Mouse (Mus musculus) liver (tissue): ENCODE results near the gene S1pr4.

Source experiments
- DNase-seq: peaks from one replicate; pipeline ENCODE4 v3.0.0-alpha.2; 2020; ENCODE audit warnings: mixed read lengths

The S1pr4 gene

DNA sequence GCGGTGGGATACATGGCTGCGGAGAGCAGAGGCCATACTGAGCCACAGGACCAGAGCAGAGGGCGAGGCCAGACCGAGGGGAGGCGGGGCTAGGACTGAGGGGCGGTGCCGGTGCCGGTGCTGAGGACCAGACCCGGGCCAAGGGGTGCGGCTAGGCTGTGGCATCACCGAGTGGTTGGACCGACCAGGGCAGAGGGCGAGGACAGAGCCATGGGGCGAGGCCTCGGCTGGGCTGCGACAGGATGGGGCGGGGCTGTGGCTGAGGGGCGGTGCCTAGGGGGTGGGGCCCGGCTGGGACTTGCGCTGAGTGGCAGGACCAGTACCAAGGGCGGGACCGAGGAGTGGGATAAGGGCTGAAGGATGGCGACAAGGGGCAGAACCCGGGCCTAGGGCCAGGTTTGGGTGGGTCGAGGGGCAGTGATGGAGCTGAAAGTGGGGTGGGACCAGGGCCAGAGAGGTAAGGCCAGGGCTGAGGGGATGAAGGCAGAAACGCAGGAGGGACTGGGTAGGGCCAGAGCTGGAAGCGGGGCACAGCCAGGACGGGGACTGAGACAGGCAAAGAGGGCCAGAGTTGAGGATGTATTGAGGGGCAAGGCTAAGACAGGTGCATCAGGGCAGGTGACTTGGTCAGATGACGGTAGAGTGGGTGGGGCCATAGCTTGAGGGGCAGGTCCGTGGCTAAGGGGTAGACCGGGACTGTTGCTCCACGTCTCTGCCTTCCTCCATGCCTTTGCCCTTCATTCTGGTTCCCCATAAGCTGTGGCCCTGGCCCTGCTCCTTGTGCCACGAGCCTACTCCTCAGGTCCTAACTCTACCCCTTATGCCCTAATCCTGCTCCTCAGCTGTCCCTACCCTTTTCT is 35.3 kb downstream of the S1pr4 start:
- DNase-seq = peak; percentile 83

DNA sequence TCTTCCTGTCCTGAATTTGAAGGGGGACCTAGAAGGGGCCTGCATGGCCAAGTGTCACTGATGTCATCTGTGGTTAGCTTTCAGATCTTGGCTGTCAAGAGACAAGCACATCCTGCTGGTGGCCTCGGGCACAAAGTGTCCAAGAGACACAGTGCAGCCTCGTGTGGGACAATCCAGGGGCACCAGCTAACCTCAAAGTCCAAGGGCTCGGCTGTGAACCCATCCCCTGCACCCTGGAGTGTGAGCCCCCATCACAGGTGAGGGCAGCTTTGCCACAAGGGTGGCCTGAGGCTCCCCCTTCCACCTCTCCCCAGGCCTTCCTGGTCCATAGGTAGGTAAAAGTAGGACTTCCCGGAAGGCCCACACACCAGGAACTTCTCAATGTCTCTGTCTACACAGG is 36.4 kb downstream of the S1pr4 start:
- no peak for DNase-seq

DNA sequence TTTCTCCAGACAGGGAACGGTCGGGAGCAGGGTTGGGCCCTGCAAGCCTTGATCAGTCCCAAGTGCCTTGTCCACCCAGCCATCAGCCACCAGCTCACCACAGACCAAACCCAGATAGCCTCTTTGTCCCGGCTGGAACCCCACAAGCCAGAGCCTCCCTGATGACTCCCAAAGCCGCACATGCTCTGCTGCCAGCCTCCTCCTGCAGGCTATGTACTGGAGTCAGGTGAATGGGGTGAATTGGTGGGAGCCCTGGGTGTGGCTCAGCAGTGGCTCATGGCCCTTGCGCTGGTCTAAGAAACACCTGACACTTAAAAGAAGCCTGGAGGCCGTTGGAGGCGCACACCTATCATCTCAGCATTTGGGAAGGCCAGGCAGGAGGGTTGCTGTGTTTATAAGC is 37.0 kb downstream of the S1pr4 start:
- peak; percentile 3 for DNase-seq

DNA sequence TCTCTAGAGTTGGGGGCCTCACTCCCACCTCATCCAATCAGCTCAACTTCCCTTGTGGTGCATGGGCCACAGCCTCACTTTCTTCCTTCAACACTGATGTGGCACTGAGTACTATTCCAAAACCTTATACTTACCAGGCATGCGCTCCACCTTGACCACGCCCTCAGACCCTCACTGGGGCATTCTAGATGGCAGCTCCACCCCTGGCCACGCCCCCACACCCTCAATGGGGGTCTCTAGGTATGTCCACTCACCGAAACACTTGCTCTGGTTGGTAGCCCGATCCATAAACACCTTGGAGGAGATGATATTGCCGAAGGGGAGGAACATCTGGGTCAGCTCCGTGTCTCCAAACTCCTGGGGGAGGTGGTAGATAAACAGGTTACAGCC is 37.5 kb downstream of the S1pr4 start:
- peak; percentile 2 for DNase-seq

DNA sequence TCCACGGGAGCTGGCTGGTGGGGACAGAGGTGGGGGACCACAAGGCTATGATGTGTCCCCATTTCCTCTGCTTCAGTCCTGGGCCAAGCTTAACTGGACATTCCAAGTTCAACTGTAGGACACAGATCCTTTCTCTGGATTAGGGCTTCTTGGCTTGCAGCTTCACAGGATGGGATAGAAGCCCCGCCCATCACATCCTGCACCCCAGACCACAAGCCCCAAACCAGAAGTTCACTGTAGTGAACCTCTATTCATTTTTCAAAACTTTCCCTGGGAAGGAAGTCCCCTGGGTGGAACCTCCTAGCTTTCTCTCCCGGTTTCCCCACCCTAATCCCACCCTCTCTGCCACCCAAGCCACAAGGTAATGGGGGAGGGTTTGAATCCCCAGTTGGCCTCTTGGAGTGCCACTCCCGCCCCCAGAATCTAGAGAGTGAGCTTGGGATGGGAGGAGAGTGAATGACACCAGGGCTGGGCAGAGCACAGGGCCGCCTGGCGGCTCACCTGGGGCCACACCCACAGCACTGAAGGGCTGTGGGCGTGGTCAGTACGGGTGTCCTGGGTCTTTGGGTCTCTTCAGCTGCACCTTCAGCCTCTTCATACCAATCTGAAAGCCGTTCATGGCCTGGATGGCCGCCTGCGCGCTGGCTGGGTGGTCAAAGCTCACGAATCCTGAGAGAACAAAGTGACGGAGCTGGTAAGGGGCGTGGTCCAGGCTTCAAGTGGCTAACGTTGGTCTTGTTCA is 38.1 kb downstream of the S1pr4 start:
- peak; percentile 5 for DNase-seq

DNA sequence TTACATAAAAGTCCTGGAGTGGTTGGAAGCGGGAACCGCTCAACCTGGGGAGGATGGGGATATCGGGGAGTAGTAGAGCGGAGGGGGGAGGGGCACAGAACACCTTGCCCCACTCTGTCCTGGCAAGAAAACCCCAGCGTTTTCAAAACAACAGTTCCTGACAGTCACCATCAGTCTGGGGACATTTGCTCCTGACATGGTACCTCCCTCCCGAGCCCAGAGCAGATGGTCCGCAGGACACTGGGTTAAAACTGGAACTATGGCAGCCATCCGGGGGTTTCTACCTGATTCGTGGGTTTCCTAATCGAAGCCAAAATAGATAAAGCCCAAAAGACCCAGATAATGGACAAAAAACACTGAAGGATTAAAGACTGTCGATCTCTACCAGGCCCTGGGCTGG is 39.0 kb downstream of the S1pr4 start:
- DNase-seq = no peak

DNA sequence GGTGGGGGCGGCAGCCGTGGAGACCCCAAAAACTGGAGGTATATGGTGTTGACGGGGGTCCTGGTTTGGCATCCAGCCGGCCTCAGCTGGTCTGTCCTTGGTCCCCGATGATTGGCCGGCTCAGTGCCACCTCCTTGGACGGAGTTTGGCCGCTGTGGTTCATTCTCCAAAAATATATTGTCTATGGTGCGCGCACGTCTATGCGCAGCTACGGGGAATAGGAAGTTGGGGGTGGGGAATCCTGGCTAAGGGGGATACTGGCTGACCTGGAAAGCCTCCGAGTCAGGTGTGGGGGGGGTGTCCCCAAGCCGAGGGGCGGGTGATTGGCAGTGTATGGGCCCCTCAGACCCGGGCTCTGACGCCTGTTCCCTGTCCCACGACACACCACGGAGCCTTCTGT is 39.5 kb downstream of the S1pr4 start:
- DNase-seq = peak; percentile 2

DNA sequence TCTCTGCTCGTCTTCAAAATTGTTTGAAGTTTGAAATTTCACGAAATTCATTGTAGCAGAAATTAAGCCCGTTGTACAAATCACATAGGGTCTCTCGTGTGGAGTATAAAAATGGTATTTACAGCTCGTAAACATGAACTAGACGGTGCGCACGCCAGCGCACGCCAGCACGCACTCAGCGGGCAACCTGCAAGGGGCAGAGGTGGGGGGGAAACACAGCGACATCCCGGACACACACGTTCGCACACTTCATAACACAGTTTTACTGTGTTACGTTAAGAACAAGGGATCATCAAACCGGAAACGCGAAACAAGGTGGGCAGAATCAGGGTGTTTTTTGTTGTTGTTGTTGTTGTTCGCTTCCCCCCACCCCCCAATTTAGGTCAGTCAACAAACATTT is 40.5 kb downstream of the S1pr4 start:
- DNase-seq = no peak

DNA sequence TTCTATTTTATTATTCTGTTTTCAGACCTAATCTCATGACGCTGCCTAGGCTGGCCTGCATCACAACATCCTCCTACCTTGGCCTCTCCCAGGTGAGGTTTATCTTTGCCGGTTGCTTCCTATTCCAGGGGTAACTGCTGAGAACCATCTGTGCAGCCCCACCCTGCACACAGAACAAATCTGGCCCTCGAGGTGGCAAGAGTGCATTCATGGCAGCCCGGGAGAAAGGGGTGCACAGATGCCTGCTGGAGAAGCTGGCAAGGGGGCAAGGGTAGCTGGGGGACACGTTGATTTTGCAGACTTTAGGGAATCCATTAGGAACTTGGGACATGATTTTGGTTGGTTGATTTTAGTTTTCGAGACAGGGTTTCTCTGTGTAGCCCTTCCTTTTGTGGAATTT is 41.7 kb downstream of the S1pr4 start:
- no peak for DNase-seq

DNA sequence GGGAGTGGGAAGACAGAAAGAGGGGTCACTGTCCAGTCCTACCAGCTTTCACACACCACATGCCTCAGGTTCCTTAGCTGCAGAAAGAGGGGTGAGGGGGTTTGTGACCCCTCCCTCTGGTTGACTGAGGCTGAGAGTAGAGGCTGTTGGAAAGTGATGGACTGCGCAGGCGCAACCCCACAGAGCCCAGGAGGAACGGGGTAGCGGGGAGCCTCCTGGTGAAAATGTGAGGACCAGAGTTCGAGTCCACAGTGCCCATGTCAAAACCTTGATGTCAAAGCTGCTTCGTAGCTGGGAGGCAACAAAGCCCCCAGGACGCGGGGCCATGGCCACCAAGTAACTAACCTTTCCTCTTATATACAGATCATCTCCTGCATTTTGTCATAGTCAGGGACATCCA is 42.3 kb downstream of the S1pr4 start:
- DNase-seq = no peak

DNA sequence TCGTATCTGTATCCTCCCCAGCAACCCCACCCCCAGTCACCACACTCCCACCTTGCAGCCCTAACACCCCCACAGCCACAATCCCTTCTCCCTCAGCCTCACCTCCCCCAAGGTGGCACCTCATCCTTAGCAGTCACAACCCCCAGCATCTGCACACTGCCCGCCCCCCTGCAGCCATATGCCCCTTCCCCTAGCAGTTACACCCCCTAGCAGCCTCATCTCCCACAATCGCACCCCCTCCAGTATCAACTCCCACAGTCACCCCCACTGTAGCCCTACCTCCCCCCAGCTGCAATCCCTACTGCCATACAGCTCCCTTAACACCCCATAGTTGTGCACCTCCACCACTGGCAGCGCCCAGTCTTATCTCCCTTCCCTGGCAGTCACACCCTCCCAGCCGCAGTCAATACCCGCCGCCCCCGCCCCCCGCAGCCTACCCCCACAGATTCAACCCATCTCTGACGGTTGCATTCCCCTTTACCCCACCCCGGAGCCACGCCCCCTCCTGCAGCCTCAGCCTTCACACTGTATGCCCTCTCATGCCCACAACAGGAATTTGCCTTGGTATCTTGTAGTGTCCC is 42.9 kb downstream of the S1pr4 start:
- DNase-seq = peak; percentile 40

DNA sequence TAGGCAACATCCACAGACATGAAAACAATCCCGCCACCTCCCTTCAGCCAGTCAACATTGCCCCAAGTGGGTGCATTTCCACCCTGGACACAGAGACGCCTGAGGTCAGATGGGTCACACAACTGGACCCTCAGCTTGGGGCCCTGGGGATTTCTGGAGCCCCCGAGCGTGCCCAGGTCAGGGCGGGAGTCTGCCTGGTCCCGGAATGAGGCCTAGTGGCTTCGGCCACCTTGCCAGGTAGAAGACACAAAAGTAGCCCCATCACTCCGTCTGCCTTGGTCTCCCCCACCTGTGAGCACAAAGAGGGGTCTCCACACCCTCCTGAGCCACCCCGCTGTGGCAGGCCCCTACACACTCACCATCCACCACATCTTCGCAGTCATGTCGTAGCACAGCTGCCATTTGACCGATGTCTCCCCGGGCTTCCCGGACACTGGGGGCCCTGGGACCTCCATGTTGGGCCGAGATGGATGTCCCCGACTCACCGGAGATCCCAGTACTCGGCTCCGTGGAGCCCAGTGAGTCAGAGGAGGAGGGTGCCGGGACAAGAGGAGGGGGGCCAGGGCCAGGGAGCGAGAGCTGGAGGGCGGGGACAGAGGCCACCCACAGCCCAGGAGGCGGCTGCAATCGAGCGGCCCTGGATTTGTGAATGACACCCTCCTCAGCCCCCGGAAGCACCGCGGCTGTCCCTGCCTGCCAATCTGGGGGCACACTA is 44.6 kb downstream of the S1pr4 start, which contains the start of gene Nfic:
TSS of gene Nfic (minus strand) at position 455 of the 715 bp plus-strand sequence.
- DNase-seq = no peak

DNA sequence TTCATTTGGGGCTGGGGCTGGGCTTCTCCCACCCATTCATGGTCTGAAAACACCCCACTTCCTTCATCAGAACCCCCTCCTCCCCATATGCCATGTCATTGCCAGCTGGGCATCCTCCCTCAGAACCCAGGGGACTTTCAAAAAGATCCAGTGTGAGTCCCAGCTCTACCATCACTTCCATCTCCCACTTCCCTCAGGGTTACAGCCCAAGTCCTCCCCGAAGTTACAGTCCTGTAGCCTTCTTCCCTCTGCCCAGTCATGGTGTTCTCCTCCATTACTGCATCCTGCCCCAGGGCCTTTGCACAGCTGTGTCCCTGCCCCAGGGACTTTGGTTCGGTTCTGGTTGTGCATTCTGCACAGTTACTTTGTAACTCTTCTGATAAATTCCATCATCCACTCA is 45.8 kb downstream of the S1pr4 start:
- DNase-seq = no peak

DNA sequence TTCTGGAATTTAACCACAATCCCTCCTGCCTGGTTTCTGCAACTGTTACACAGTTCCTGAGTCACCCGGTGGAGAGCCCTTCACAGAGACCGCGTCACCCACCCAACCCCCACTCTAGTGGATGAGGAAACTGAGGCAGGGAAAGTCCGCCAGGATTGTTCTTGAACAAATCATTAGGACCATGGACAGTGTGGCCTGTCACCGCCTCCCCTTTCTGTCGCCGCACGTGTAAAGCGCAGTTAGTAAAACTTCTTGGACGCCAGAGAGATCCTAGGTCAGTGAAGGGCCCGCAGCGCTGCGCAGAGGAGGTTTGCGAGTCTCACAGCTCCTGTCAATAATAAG is 47.0 kb downstream of the S1pr4 start:
- peak; percentile 2 for DNase-seq

DNA sequence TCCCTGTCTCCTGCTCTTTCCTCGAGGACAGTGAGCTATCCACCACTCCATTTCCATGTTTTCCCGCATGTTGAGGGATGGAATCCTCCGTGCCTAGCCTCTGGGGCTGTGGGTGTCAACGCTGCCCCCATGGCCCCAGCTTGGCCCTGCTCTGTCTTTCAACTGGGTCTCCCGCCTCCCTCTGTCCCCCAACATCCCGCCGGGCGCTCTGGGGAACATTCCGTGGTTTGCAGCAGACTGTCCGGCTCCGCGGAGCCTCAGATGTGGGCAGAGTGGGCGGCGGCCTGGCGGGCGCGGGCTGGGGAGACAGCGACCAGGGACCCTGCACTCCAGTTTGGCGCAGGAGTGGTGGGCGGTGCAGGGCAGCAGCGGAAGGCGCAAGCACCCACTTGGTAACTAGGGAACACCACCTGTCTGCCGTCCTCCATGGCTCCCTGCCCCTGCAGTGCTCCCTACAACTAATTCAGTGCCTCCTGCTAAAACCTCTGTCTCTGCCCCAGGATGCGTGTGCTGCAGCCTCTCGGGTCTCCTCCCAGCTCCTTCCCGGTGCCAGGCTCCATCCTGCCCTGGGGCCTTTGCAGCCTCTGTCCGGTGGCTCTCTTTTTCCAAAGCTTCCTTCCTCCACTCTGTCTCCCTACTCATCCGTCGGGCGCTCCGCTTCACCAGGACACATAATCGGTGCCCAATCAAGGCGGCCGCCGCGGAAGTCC is 47.5 kb downstream of the S1pr4 start:
- DNase-seq = peak; percentile 4

DNA sequence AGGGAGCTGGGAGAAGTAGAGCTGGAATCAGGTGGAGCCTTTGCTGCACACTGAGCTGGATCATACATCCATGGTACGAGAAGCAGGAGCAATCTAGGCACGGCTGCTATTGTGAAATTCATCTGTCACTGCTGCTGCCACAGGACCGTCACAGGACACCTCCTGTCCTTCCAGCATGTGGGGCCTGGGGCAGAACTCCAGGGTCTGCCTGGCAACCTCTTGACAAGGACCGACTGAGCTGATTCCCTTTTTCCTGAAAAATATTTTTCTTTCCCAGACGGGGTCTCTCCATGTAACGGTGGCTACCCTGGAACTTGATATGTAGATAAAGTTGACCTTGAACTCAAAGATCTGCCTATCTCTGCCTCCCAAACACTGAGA is 48.6 kb downstream of the S1pr4 start:
- DNase-seq = peak; percentile 3

DNA sequence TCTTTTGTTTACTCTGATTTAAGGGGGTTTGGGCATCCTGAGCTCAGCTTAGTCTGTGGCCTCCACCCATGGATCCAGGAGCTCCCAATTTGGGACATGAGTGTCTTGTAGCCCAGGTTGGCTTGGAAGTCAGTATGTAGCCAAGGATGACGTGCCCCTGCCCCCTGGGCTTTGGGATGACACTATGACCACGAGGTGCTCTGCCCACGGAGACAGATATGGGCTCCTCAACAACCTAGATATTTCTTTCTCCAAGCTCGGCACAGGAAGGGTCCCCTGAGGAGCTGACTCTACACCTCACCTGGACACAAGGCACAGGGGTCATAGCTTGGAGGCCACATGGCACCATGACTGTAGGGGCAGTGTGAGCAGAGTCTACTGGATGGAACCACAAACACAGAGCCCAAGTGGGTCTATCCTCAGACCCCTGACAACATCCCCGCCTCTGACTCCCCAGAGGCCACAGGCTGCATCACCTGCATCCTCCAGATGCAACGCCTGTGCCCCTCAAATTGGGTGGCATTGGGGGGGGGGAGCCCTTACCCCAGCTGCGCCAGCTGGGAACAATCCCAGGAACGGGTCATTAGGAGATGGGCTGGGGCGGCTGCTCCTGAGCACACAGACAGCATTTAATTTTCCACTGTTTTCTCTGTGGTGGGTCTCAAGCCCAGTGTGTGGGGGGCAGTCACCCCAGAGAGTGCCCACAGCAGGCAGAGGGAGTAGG is 49.1 kb downstream of the S1pr4 start:
- no peak for DNase-seq

DNA sequence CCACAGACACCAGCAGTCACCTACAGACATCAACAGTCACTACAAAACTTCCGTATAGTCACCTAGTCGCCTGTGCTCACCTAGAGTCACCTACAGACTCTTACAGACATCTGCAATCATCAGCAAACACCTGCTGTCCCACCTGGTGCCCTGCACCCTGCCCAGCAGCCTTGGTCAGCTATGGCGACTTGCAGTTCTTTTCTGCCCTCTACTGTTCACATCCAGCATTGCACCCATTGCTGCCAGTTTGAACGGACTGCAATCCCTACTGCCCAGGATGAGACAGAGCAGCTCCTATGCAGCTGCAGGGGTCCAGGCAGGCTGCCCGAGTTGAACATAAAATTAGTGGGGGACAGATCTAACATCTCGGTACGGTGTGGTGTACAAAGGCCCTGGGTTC is 49.8 kb downstream of the S1pr4 start:
- DNase-seq = peak; percentile 85
